Mouse (Mus musculus): ENCODE measurements at regions not wholly inside any gene's neighbourhood (a gene's known extent, or its start where the extent isn't known, plus 50 kb on each side); places are given as distances from the start of the nearest gene placed in this dataset.

DNA sequence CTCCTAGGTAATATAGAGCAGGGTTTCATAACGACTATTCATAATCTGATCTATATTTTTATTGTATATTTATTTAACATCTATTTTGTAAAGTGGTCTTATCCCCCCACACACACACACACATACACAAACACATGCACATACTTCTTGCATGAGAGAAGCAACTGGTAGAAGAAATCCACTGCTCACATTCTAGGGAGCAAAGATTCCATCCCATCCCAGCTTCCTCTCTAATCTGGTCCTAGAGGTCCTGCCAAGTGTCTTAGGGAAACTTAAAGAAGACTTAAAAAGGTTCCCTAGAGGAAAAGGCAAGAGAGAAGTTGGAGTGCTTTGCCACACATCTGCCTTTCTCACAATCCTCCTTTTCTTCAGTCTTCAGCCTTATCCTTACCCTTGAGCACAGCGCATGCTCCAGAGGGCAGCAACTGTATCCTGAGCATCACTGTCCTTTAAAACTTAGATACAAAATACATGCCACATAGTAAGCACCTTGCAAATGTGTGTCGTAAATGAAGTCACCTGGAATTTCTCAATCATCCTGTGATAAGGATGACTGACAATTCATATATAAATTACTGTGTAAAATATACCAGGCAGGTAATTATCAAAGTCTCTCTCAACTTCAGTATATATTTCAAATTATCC lies 1677.9 kb upstream of the 5930422O12Rik start:
- no peak for TF ChIP-seq CTCF (IDR thresholded peaks at IDR 0.05; ENCODE audit: low read depth)
- no peak for TF ChIP-seq EP300 (IDR thresholded peaks at IDR 0.05; ENCODE audit: low read depth)

Measured in liver, postnatal 0 days (tissue).